11 mouse cellular contexts compared by ENCODE assay signal in the genomic region with DNA sequence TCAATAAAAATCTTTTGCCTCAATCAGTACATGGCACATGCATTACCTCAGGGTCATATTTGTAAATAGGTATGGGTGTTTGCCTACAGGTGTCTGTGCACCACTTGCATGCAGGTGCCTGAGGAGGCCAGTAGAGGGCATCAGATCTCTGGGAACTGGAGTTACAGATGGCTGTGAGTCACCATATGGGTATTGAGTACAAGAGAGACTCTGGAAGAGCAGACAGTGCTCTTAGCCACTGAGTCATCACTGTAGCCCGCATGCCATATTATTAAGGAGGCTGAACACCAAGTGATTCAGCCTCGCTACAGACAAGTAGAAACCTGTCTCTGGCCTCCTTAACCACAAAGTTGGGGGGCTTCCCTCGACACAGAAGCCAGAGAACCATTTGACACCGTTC. TPM values are rescaled to one million over a fixed set of nuclear protein-coding genes. Genes with fewer than 3 reads are reported as not detected.
DNase-seq lines count a peak whose midpoint lies in the region; ATAC-seq and TF ChIP-seq lines count a peak whose summit lies in the region.
"Had no signal": no experiment of that assay in that cellular context is flagged by ENCODE, and none has a peak within 500 bp of the region (broad histone marks: within the 10 kb centered on the region; RNA-seq: fewer than 3 reads in every experiment).

No protein-coding gene starts in this region.

- TF ChIP-seq CTCF in testis, adult 2 months (IDR thresholded peaks at IDR 0.05; ENCODE audit: control insufficient read depth, insufficient read depth, insufficient replicate concordance, low read depth, low read length): peak; percentile 34; the same call in 1 of the 2 replicates
- peak; percentile 25; the same call in 1 of the 2 replicates for TF ChIP-seq CTCF in bone marrow, adult 2 months (IDR thresholded peaks at IDR 0.05; ENCODE audit: control insufficient read depth, insufficient read depth, low read length)
- TF ChIP-seq CTCF in stomach, postnatal 0 days (IDR thresholded peaks at IDR 0.05; ENCODE audit: low read depth): peak; percentile 66

- H3K4me1 ChIP-seq in heart, embryonic 15.5 days (replicated peaks): no peaks in the 10 kb centered on the region
- H3K4me1 ChIP-seq in testis, adult 2 months (ENCODE audit: control insufficient read depth, insufficient read depth, low read length): peaks cover 6% of the 10 kb centered on the region
- H3K4me1 ChIP-seq in bone marrow, adult 2 months (ENCODE audit: control insufficient read depth, insufficient read depth, low read length): no peaks in the 10 kb centered on the region
- H3K4me1 ChIP-seq in stomach, postnatal 0 days (replicated peaks; ENCODE audit: control insufficient read depth, insufficient read depth): no peaks in the 10 kb centered on the region
- H3K4me1 ChIP-seq: limb, embryonic 15.5 days had no signal

- no peaks in the 10 kb centered on the region for H3K9me3 ChIP-seq in heart, embryonic 15.5 days (replicated peaks)
- no peaks in the 10 kb centered on the region for H3K9me3 ChIP-seq in stomach, postnatal 0 days (ENCODE audit: control insufficient read depth, low read length)
- H3K9me3 ChIP-seq: limb, embryonic 15.5 days had no signal

- no peak for TF ChIP-seq EP300 in stomach, postnatal 0 days (optimal IDR thresholded peaks at IDR 0.05)

- no peak overlapping the region for H3K9ac ChIP-seq in heart, embryonic 15.5 days
- H3K9ac ChIP-seq in stomach, postnatal 0 days (ENCODE audit: low read length): no peak overlapping the region
- H3K9ac ChIP-seq: limb, embryonic 15.5 days had no signal

- H3K4me2 ChIP-seq in heart, embryonic 15.5 days: no peak overlapping the region
- no peak overlapping the region for H3K4me2 ChIP-seq in stomach, postnatal 0 days (replicated peaks; ENCODE audit: low read depth)
- H3K4me2 ChIP-seq: limb, embryonic 15.5 days had no signal

- H3K36me3 ChIP-seq in heart, embryonic 15.5 days: no peaks in the 10 kb centered on the region
- no peaks in the 10 kb centered on the region for H3K36me3 ChIP-seq in testis, adult 2 months (ENCODE audit: control insufficient read depth, insufficient read depth, low read length)
- H3K36me3 ChIP-seq in stomach, postnatal 0 days (ENCODE audit: control insufficient read depth, insufficient read depth, low read length): no peaks in the 10 kb centered on the region
- H3K36me3 ChIP-seq: limb, embryonic 15.5 days had no signal

- no peak for TF ChIP-seq POLR2A in testis, adult 2 months (IDR thresholded peaks at IDR 0.05; ENCODE audit: control insufficient read depth, low read depth, low read length)
- no peak for TF ChIP-seq POLR2A in bone marrow, adult 2 months (IDR thresholded peaks at IDR 0.05; ENCODE audit: borderline replicate concordance, control insufficient read depth, low read depth, low read length)

- no peak for DNase-seq in heart, adult 18-20 months
- DNase-seq in testis, postnatal 14 days (ENCODE audit: low spot score): no peak
- peak; percentile 37 for DNase-seq in stomach, postnatal 0 days (ENCODE audit: low spot score)
- DNase-seq in adipocyte (ENCODE audit: low spot score): no peak
- no peak for DNase-seq in cerebellum, postnatal 36 days
- DNase-seq: cerebellum, adult 9-10 months; right cerebral cortex, postnatal 14 days had no signal

- 76% methylated on average over 4 of the region's 4 CpGs for WGBS in heart, embryonic 15.5 days
- WGBS in bone marrow, adult 2 months: 71% methylated on average over 4 of the region's 4 CpGs
- 72% methylated on average over 4 of the region's 4 CpGs for WGBS in stomach, postnatal 0 days

- no peak overlapping the region for H3K27ac ChIP-seq in heart, embryonic 15.5 days
- H3K27ac ChIP-seq in testis, adult 2 months (ENCODE audit: control insufficient read depth, insufficient read depth, low read depth, low read length): no peak overlapping the region
- H3K27ac ChIP-seq in bone marrow, adult 2 months (ENCODE audit: control insufficient read depth, insufficient read depth, low read depth, low read length, poor library complexity): no peak overlapping the region
- H3K27ac ChIP-seq in stomach, postnatal 0 days (replicated peaks): no peak overlapping the region
- H3K27ac ChIP-seq: limb, embryonic 15.5 days had no signal

- 0 out of 2 replicates have a peak, but pooled peaks have one; percentile 31 for ATAC-seq in heart, embryonic 15.5 days (replicated peaks; ENCODE audit: insufficient number of reproducible peaks, insufficient read depth, low FRiP score, low read depth)
- ATAC-seq in stomach, postnatal 0 days (ENCODE audit: low FRiP score, low TSS enrichment): peak; percentile 38

- no peaks in the 10 kb centered on the region for H3K27me3 ChIP-seq in heart, embryonic 15.5 days
- no peaks in the 10 kb centered on the region for H3K27me3 ChIP-seq in testis, adult 2 months (ENCODE audit: control insufficient read depth, insufficient read depth, low read length)
- no peaks in the 10 kb centered on the region for H3K27me3 ChIP-seq in stomach, postnatal 0 days (ENCODE audit: control insufficient read depth, insufficient read depth, low read length)
- H3K27me3 ChIP-seq: limb, embryonic 15.5 days had no signal

- H3K4me3 ChIP-seq in heart, embryonic 15.5 days: no peak overlapping the region
- no peak overlapping the region for H3K4me3 ChIP-seq in testis, adult 2 months (ENCODE audit: control insufficient read depth, low read depth, low read length)
- H3K4me3 ChIP-seq in bone marrow, adult 2 months (replicated peaks; ENCODE audit: control insufficient read depth, low read depth, low read length): no peak overlapping the region
- no peak overlapping the region for H3K4me3 ChIP-seq in stomach, postnatal 0 days (ENCODE audit: low read depth, low read length)
- H3K4me3 ChIP-seq: limb, embryonic 15.5 days had no signal

RNA-seq across cellular contexts. Expression of a gene that starts 26.4 kb away (rescaled TPM):
- polyA plus RNA-seq in heart, embryonic 15.5 days (2015; fragmentation: Nextera tagmentation; extraction: Ambion mirVana): 9.4 and 14.4 TPM in 2 replicates
- 10 to 100 TPM; 13.6 to 14.9 TPM for total RNA-seq in heart, adult 18-20 months (2021)
- 4.1 and 4.8 TPM in 2 replicates for polyA plus RNA-seq in testis, adult 2 months (2012; rRNA removed)
- 7.2 and 18.6 TPM in 2 replicates for polyA plus RNA-seq in bone marrow, adult 2 months (2011; ENCODE audit: insufficient read depth, insufficient read length, low replicate concordance, missing spikeins)
- polyA plus RNA-seq in stomach, postnatal 0 days (2015; fragmentation: Nextera tagmentation; extraction: Ambion mirVana): 36.9 and 40.7 TPM in 2 replicates
